Mouse (Mus musculus) embryo, embryonic 10.5 days (tissue): ENCODE results near the gene Mcee.

Source experiments
- DNase-seq: peaks from one replicate; pipeline ENCODE4 v3.0.0-alpha.2; 2015; ENCODE audit warnings: low spot score

Gene Mcee

DNA sequence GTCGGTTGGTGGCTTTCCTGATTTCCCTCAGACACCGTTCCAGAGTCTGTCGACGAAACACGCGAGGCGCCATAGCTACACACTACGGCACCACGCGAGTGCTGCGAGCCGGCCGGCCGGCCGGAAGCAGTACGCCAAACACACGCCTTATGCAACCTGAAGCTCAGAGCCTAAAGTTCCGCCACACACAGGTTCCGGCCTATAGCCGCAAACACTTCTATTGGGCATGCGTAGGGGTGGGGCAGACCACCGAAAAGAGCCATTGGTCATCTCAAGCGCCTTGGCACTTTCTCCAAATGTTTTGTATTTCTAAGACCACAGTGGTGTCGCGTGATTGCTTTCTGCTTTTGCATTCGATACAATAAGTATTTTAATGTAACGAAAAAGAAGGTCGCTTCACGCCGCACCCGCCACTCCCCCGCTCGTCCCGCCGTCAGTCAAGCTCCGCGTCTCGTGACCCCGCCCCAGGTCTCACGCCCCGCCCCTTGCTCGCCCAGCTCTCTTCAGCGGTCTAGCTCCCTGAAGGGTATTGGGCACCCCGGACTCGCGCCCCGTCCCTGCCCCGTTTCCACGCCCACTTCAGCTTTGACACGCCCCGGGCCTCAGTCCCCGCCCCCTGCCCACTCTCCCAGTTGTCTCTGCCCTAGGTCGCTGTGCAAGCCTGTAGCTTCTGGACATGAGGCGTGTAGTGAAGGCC lies at the start of gene Mcee, which contains the start of gene Mphosph10:
Mcee (plus strand) TSS at position 486 of the 697 bp plus-strand sequence.
Mphosph10 (minus strand) TSS at position 147 of the 697 bp plus-strand sequence.
- peak; percentile 95 for DNase-seq

DNA sequence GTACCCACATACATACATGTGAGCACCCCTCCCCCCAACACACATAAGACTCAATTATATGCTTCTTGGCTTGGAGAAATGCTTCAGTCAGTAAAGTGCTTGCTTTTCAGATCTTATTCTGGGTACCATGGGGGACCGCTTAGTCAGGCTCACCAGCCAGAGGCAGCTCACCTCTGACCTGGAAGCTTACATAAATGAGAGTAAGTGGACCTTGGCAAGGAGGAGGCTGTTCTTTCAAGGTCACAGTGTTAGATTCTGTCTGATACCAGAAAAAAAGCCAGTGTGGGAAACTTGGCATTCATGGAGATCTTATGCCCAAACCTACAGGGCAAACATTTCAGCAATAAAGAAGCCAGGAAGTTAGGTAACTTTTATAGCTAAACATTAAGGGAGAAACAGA lies 44.6 kb upstream of the Mcee start:
- DNase-seq: no peak

DNA sequence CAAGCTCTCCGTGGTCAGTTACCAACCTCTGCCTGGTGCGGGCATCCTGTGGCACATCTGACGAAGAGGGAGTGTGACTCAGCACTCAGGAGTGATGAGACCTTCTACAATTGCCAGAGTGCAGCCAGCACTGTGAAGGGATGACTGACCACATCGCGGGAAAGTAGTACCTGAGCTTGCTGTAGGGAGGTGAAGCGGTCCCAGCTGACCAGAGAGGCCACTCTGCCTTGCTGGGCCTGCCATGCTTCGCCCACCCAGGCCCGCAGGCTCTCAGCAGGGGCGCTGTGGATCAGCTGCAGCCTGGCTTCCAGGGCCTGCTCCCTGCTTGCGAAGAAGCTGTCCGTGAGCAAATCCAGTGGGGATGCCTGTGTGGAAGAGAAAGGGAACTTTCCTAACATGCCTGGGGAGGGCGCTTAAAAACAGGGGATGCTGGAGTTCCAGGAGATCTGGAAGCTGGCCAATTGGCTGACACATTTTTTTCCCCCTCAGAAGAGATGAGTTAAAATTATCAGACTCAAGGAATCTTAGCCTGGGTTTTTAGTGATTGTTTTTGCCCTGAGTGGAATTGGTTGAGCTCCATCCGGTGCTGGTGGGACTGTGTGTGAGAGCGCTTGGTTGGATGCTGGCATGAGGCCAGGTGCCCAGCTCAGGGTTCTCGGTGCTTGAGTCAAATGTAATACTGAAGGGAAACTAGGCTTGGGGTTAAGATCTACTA lies 43.1 kb upstream of the Mcee start:
- DNase-seq: no peak

DNA sequence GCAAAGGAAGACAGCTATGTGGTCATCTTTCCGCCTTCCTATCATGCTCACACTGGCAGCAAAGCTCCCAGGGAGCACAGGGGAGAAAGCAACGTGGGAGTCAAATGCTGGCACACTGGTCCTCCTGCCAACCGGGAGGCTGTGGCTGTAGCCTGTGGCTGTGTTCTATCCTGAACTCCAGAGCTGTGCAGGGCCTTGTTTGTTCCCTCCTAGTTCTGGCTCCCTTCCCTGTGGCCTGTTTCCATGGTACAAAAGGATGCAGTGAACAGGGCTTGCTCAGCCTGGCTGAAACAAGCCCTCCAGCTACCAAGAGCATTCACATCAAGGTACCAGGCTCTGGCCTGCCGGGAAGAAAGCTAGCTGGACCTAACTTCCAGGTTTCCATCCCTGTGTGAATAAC lies 41.3 kb upstream of the Mcee start:
- no peak for DNase-seq

DNA sequence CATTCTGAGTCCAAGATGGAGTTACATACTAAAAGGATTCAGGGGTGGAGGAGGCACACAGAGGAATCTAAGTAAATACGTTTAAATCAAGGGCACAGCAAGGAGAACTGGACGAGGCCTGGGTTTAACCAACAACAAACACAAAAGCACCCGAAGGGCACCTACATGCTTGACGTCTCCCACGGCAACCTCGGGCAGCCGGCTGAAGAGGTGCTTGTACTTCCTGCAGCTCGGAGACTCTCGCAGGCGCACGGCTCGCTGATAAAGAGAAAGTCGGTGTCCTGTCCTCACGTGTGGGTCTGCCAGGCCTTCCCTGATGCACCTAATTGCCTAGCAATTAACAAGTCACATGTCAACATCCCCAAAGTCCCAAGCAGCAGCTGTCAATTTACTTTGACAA lies 38.2 kb upstream of the Mcee start:
- peak; percentile 4 for DNase-seq

DNA sequence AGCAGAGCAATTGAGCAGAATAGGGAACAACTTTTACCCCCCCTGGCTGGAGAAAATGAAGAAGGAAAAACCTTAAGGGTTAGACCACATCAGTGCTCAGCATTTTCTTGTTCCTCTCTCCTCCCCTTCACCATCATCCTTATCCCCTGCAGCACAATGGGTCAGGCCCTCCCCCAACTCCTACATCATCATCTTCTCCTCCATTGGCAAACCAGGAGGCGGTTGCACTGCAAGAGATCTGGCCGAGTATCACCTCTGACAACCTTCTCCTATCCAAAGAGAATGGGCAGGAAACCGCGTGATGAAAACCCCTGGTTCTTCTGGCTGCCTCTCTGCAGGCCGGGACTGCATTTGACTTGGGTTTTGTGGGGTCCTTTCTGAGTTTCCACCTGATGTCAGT lies 35.7 kb upstream of the Mcee start:
- DNase-seq: no peak

DNA sequence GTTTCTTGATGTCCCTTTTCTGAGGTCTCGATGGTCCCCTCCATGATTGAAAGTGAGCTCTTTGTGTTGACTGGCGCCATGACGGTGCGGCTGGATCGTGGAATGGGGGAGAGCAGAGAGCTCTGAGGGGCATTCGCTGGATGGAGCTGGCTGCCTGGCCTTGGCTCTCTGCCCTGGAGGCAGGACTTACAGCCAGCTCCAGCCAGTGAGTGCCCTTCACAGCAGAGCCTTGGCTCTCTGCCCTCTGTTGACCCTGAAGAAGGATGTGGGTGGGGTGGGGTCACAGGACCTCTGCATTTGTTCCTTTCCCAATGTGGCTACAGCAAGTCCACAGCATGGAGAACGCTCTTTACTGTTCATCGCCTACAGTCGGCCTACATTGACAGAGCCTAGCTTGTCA lies 35.0 kb upstream of the Mcee start:
- DNase-seq: no peak

DNA sequence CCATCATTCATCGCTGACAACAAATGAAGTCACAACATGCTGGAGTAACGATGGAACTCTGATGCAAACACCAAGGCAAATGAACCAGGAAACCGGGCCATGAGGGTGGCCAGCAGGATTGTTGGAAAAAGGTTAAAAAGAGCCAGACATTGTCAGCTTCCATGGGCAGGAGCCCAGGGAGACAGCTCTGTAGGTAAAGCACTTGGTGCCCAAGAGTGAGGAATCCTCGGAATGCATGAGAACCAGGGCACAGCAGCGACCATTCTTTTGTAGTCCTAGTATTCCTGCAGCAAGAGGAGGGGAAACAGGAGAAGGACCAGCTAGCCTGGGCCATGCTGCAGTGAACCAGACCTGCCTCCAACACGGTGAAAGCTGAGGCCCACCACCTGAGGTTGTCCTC lies 33.7 kb upstream of the Mcee start:
- DNase-seq: no peak

DNA sequence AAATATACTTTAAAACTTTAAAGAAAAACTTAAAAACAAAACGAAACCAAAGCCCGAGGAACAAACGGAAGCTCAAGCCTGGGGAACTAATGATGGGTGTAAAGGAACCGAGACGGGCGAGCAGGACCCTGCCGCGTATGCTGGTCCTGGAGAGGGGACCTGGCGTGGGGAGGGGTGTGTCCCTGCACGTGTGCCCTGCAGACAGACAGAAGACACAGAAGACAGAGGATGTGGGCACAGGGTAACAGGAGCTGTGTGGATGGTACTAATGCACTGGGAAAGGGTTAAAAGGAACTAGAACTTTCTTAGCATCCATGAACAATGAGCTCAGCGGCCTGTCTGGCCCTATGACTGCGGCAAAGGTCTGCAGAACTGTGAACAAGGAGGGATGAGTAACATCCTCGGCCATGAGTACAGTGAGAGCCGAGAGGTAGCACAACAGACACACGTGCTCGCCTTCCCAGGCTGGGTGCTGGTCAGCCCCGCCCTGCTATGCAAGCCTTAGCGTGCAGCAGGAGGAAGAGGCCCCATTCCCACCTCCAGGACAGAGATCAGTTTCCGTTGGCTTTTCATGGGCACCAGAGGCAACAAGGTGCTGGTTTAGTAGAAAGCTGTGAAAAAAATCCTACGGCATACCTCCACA lies 32.3 kb upstream of the Mcee start:
- no peak for DNase-seq

DNA sequence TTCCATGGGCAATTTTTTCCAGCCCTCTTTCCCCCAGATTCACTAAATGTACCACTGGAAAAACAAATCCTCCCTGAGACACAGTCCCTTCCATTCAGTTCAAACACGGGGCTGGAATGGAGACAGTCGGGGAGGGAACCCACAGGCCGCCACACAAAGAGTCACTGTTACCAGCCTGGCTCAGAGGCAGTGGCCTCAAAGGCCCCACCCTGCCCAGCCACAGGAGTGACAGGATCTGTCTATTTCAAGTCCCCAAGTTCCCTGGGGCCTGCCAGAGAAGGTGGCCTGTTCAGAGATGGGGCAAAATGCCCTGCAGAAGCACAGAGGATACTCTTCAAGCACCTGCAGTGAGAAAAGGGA lies 31.8 kb upstream of the Mcee start:
- DNase-seq: peak; percentile 3

DNA sequence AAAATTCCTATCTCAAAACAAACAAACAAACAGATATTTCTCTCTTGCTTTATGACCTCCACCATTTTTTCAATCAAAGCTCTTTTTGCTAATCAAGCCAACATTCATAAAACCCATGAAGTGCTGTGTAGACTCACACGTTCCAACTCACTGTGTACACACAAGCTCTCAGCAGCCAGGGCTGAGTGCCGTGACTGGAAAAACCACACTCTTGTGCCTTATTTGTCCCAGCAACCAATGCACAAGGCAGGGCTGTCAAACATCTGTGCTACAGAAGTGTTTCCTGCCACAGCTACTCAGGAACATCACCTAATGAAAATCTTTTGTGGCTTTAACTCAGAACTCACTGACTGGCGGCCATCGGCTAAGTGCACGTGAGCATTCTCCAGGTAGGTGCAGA lies 26.5 kb upstream of the Mcee start:
- DNase-seq: no peak

DNA sequence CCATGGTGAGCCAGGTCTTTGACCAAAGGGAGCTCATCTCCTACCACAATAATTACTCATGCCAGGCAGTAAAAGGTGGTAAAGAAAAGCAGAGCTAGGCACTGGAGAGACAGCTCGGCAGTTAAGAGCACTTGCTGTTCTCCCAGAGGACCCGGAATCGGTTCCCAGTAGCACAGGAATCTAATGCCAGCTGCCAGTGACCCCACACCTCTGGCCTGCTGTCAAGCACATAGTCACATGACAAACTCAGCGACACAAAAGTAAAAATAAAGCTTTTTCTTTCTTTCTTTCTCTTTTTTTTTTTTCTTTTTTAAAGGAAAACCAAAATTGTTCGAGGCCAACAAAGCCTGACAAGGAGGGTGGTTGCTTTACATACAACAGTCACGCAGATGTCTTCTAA lies 22.6 kb upstream of the Mcee start:
- no peak for DNase-seq

DNA sequence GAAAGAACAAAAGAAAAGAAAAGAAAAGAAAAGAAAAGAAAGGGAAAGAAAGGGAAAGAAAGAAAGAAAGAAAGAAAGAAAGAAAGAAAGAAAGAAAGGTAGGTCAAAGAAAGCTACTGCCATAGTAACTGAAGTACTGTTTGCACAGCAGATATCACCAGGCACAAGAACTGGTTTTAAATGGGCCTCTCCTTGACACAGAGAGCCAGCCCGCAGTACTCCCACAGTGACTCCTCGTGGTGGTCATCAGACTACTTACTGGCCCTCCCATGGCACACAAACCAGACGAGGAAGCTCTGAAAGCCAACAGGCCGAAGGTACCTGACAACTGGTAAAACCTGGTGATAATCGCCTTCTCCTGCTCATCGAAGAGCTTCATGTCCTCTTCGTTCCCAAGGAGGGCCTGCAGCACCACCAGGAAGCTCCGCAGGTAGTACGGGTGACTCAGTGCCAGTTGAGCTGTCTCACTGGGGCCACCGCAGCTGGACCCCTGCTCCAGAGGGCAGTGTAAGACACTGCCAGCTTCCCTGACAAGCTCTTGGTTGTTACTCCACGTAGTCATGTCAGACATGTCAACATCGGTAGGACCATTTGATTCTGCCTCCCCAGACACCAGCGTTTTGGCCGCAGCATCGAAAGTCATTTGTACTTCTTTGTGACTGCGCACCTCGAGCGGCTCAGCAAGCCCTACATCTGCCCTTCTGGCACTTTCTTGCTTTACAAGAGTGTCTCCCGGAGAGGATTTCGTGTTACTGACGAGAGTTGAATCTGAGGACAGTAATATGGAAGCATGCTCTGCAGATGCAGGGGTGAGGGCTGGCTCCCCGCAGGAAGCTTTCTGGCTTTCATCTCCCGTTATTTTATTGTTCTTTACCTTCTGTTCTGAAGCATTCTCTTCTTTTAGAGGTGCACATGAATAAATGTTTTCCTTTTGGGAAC lies 20.2 kb upstream of the Mcee start:
- DNase-seq: no peak

DNA sequence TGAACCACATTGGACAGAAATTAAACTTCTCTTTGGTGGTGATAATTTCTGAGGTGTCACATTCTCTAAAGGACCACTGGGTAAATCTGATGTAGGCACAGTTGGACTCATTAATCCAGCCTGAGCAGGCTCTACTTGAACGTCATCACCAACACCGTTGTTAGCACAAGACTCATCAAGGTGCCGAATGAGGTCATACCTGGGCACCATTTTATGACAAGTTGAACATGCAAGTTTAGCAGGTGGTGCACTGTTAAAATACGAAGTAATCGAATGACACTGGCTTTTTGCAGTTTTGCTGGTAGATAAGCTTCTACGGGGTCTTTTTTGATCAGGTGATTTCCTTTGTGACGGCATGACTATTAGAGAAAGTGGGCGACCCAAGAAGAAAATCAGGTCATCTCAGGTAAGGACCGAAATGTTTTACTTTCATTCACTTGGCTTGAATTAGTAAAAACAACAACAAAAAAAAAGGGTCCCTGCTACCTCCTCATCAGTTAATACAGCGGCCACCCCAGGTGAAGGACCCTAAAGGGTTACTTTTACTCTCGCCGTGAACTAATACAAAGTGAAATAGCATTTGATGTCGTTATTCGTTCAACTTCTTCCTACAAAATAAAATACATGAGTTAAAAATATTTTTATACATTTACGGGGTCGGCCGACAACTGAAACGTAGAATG lies 19.1 kb upstream of the Mcee start:
- peak; percentile 22 for DNase-seq

DNA sequence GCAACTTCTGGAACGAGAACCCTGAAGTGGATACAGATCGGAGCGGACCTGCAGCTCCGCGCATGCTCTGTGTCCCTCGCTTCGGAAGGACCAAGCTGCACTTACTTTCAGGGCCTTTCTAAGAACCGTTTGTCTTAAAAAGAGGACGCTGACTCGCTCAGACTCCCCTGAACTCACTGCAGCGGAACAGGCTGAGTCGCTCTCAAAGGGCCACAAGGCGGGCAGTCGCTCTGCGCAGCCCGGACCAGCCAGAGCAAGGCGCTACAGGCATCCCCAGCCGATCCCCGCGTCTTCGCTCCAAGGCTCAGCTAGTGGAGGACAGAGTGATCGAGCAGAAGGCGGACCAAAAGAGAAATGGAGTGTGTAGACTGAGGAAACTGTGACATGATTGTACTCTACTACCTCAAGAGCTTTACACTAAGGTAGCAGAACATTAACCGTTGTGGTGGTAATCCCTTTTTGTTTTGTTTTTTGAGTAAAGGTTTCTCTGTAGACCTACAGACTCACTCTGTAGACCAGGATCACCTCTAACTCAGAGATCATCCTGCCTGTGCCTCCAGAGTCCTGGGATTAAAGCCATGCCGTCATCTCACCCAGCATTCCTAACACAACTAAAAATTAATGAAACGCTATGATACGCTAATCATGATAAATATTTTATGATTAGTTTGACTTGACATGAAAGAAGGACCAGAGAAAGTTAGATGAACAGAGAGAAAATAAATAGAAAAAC lies 18.4 kb upstream of the Mcee start, which contains the start of gene Fan1:
Fan1 (minus strand) TSS at position 266 of the 733 bp plus-strand sequence.
- peak; percentile 91 for DNase-seq

DNA sequence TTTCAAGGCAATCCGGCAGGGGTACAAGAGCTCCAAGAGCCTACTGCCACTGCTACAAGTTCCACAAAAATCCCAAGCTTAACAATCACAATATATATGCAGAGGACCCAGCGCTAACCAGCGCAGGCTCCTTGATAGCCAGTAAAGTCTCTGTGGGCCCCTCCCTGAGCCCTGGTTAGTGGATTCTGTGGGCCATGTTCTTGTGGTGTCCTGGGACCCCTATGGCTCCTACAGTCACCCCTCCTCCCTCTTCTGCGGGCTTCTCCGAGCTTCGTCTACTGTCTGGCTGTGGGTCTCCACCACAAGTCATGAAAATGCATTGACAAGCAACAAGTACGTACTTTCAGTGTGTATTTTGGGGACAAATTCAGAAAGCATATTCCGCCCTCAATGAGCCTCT lies 928 bp upstream of the Mcee start:
- no peak for DNase-seq

DNA sequence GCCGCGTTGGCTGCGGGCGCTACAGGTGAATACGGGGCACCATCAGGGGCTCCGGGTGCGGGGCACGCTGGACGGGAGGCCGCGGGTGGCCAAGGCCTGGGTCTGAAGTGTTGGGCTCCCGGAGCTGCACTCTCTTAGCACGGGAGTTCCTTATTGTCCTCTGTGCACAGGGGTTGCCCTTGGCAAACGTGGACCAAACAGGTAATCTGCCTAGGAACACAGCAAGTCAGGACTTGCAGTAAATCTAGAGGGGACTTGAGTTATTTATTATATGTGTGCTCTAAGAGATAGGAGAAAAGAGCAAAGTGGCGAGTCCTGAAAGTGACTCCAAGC lies 378 bp downstream of the Mcee start:
- DNase-seq: no peak

DNA sequence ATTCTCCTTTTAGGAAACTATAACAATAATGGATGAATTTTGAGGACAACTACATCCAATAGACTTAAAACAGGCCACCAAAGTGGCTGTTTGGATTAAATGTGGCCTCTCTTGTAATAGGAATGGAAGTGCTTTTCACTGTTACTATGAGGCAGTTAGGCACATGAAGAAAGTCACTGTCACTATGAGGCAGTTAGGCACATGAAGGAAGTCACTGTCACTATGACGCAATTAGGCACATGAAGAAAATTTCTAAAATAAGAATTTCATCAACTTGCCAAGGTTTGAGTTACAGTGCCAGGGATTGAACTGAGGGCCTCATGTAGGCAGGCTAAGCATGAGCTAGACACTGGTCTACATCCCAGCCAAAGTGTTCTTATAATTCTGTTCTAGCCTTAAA lies 8.3 kb downstream of the Mcee start:
- DNase-seq: no peak

DNA sequence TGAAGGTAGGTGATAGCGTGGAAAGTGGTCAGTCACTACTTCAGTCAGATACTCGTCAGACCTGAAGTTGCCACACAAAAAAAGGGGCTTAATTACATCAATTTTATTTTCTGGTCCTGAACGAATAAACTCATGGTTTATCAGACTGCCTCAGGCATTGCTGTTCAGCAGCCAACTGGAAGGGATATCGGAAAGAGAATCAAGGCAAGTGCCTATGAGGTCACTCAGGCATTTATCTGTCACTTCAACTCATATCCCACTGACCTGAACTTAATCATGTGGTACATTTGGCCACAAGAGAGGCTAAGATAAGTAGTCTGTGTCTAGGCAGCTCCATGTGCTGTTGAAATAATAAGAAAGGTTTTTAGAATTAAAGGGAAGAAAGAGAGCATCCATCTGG lies 10.0 kb downstream of the Mcee start:
- no peak for DNase-seq

DNA sequence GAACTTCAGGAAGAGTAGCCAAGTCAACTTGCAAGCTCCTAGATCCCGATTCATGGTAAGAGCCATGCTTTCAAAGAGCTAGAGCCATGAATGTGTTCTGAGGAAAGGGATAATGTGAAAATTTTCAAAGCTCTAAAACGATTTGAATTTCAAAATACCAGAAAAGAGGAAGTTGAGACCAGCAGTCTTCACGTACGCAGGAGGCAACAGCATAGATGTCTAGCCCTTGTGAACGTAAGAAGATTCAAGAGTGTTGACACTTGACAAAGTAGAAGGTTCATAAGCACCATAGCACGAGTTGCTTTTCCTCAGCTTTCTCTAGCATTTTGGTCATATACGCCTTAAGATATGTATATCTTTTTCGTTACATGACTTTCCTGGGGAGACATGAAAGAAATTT lies 11.6 kb downstream of the Mcee start:
- DNase-seq: no peak

DNA sequence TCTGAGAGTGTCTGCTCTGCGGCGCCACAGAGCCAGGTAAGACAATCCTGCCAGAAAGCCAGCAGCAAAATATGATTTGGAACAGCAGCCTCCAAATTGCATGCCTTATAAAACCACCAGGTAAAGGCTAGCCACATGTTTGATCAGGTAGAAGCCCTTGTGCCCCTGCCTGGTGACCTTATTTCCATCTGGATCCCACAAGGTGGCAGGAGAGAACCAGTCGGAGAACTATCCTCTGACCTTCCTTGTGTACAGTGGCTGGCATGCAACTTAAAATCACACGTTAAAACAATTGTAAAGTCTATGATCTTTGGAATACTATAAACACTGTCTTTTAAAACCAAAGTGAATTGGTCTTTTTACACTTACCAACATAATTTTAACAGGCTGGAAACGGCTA lies 32.5 kb downstream of the Mcee start:
- no peak for DNase-seq
